11 mouse cellular contexts compared by ENCODE assay signal in the genomic region with DNA sequence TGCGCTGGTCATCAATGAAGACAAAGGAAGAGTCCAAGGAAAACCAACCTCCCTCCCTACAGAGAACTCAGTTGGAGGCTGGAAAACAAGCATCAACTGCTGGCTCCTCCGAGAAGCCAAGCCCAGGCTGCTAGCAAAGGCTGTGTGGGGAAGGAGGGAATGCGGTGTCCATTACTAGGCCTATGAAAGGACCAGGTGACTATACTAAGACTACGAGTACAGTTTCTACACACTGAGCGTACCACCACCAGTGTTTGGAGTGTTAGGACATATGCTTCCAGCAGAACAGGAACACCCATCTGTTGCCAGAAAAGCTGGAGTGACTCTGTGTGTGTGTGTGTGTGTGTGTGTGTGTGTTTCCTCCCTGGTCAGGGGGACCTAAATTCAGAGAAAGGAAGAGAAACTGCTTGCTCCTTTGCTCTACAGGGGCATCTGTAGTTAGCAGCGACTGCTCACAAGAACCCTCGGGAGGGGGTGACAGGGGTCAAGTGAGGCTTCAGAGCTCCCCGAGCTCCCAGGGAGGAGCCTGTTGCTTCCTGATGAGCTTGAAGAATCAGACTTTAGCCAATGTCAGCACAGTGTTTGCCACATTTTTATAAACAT. TPM values are rescaled to one million over a fixed set of nuclear protein-coding genes. Genes with fewer than 3 reads are reported as not detected.
DNase-seq lines count a peak whose midpoint lies in the region; ATAC-seq lines count a peak whose summit lies in the region.
"Had no signal": no experiment of that assay in that cellular context is flagged by ENCODE, and none has a peak within 500 bp of the region (broad histone marks: within the 10 kb centered on the region; RNA-seq: fewer than 3 reads in every experiment).

No protein-coding gene starts in this region.

- H3K27me3 ChIP-seq in heart, embryonic 11.5 days (ENCODE audit: control insufficient read depth, insufficient read depth, low read length) = no peaks in the 10 kb centered on the region
- H3K27me3 ChIP-seq: forebrain, embryonic 13.5 days had no signal

- H3K4me3 ChIP-seq in heart, embryonic 11.5 days (ENCODE audit: low read depth, low read length) = no peak overlapping the region
- H3K4me3 ChIP-seq: forebrain, embryonic 13.5 days had no signal

- H3K4me2 ChIP-seq in heart, embryonic 11.5 days = no peak overlapping the region
- H3K4me2 ChIP-seq: forebrain, embryonic 13.5 days had no signal

- peaks cover 14% of the 10 kb centered on the region for H3K4me1 ChIP-seq in heart, embryonic 11.5 days (ENCODE audit: control insufficient read depth, insufficient read depth, low read length)
- H3K4me1 ChIP-seq: forebrain, embryonic 13.5 days had no signal

- H3K36me3 ChIP-seq in heart, embryonic 11.5 days (ENCODE audit: control insufficient read depth, insufficient read depth, low read length) = no peaks in the 10 kb centered on the region

- H3K9ac ChIP-seq in heart, embryonic 11.5 days (ENCODE audit: low read depth, low read length) = no peak overlapping the region
- H3K9ac ChIP-seq: forebrain, embryonic 13.5 days had no signal

- no peak for ATAC-seq in heart, embryonic 11.5 days (replicated peaks; ENCODE audit: insufficient number of reproducible peaks, low FRiP score, low TSS enrichment)
- ATAC-seq in inflammation-experienced regulatory T-cells, adult 6 months = no peak
- ATAC-seq: forebrain, embryonic 13.5 days had no signal

- H3K9me3 ChIP-seq in heart, embryonic 11.5 days (replicated peaks; ENCODE audit: control insufficient read depth, low read length) = no peaks in the 10 kb centered on the region
- H3K9me3 ChIP-seq: forebrain, embryonic 13.5 days had no signal

- H3K27ac ChIP-seq in heart, embryonic 11.5 days (ENCODE audit: low read depth, low read length) = no peak overlapping the region
- H3K27ac ChIP-seq: forebrain, embryonic 13.5 days had no signal

- WGBS in heart, embryonic 11.5 days (ENCODE audit: insufficient replicate concordance) = 63% methylated on average over 8 of the region's 8 CpGs

- peak; percentile 51 to 59 for DNase-seq in heart, adult 18-20 months
- DNase-seq in right cerebral cortex, postnatal 14 days = peak; percentile 47
- DNase-seq in right cerebral cortex, postnatal 25 days = no peak
- DNase-seq in kidney, postnatal 10 days = peak; percentile 78
- peak; percentile 50 for DNase-seq in telencephalon, adult 2 months (ENCODE audit: low read depth, low spot score)
- no peak for DNase-seq in testis, postnatal 10 days (ENCODE audit: low spot score)
- DNase-seq: liver had no signal

RNA-seq across cellular contexts. Expression of gene Atp6v0a4, which starts 21.2 kb away (rescaled TPM):
- total RNA-seq in heart, adult 18-20 months (2021) = 1 to 10 TPM in 1 of 2 experiments, under 1 TPM in 1; 0.72 to 1.4 TPM
- 0.34 TPM in 1 of 2 replicates, not detected in the other for polyA plus RNA-seq in heart, embryonic 11.5 days (2014; fragmentation: Nextera tagmentation; extraction: Ambion mirVana)
- not detected for polyA plus RNA-seq in inflammation-experienced regulatory T-cells, adult 6 months (2017; shearing (Covaris generic))
- polyA plus RNA-seq: neural tube, embryonic 11.5 days had no signal

RNA-seq across cellular contexts. Expression of gene Tmem213, which starts 36.5 kb away (rescaled TPM):
- not detected for total RNA-seq in heart, adult 18-20 months (2021)
- polyA plus RNA-seq in heart, embryonic 11.5 days (2014; fragmentation: Nextera tagmentation; extraction: Ambion mirVana) = not detected in 2 replicates
- not detected for polyA plus RNA-seq in inflammation-experienced regulatory T-cells, adult 6 months (2017; shearing (Covaris generic))
- polyA plus RNA-seq: forebrain, embryonic 13.5 days; neural tube, embryonic 11.5 days had no signal

Comparison
In these comparisons a context has a peak if more than half of its experiments do, and no peak if none do; other contexts are left out.
1. DNase-seq: peak in heart, adult 18-20 months (2 of 2), right cerebral cortex, postnatal 14 days (single experiment), kidney, postnatal 10 days (single experiment) and telencephalon, adult 2 months (single experiment); none in right cerebral cortex, postnatal 25 days (single experiment) and testis, postnatal 10 days (single experiment).